Mouse (Mus musculus) ES-Bruce4 (cell line): ENCODE data around the gene Dstyk.

Source experiments
- CTCF ChIP-seq: IDR thresholded peaks from one replicate; pipeline ENCODE4 v1.8.1; 2011; ENCODE audit warnings: low read depth, low read length
- EP300 ChIP-seq: IDR thresholded peaks from 2 replicates; pipeline ENCODE4 v1.6.1; 2011; ENCODE audit warnings: low read depth, low read length; ENCODE audit not compliant: insufficient read depth

DNA sequence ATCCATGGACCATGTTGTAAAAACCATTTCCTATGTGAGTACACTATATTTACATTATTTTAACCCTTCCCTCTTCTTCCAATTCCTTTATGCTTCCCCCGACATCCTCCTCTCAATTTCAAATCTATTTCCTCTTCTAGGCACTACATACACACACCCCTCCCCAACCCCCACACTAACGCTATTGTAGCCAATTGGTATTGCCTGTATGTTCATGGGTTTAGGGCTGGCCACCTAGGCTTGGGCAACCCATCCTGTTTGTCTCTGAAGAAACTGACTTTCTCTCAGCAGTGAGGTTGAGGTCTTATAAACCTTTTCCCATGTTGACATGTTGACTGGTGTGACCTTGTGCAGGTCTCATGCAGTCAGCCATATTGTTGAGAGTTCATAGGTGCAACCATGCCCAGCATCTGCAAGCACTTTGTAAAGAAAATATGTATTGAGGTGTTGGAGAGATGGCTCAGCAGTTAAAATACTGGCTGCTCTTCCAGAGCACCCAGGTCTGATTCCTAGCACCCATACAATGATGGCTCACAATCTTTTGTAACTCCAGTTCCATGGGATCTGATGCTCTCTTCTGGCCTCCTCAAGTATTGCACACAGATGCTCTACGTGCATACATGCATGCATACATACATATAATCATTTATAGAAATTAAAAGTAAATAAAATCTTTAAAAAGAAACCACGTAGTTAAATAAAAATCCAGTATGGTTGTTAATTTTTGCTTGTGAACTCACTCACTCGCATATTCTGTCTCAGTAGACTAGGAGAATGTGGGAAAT, 5.7 kb downstream of the Dstyk start:
- TF ChIP-seq CTCF (no peak), EP300 (no peak)
